Mouse (Mus musculus) midbrain, embryonic 15.5 days (tissue): ENCODE data around the gene Tspan18. TPM values are rescaled to one million over a fixed set of nuclear protein-coding genes. Genes with fewer than 3 reads are reported as not detected.

Experiments used
- ATAC-seq: fragments of 200-750 bp; cut with Nextera tagmentation; replicated peaks from 2 replicates; pipeline ENCODE4 v1.8.0; 2017; ENCODE audit warnings: moderate TSS enrichment
- H3K27ac ChIP-seq: fragments of 300-500 bp; sonication (generic); 2 replicates; pipeline ENCODE4 v1.5.1; 2015; ENCODE audit warnings: mild to moderate bottlenecking, inconsistent platforms
- H3K27me3 ChIP-seq: fragments of 300-500 bp; sonication (generic); replicated peaks from 2 replicates; pipeline ENCODE4 v1.6.1; 2015; ENCODE audit warnings: inconsistent platforms
- H3K36me3 ChIP-seq: fragments of 300-500 bp; sonication (generic); replicated peaks from 2 replicates; pipeline ENCODE4 v1.6.1; 2015; ENCODE audit warnings: inconsistent platforms
- H3K4me1 ChIP-seq: fragments of 300-500 bp; sonication (generic); 2 replicates; pipeline ENCODE4 v1.6.1; 2015; ENCODE audit warnings: inconsistent platforms
- H3K4me2 ChIP-seq: fragments of 300-500 bp; sonication (generic); 2 replicates; pipeline ENCODE4 v1.6.1; 2015; ENCODE audit warnings: inconsistent platforms, mild to moderate bottlenecking, moderate library complexity
- H3K4me3 ChIP-seq: fragments of 300-500 bp; sonication (generic); 2 replicates; pipeline ENCODE4 v1.5.1; 2015; ENCODE audit warnings: mild to moderate bottlenecking, inconsistent platforms
- H3K9ac ChIP-seq: fragments of 300-500 bp; sonication (generic); 2 replicates; pipeline ENCODE4 v1.6.1; 2015; ENCODE audit warnings: mild to moderate bottlenecking, inconsistent platforms
- H3K9me3 ChIP-seq: fragments of 300-500 bp; sonication (generic); 2 replicates; pipeline ENCODE4 v1.6.1; 2016; ENCODE audit warnings: inconsistent platforms
- WGBS: fragments of 180-500 bp; shearing (Covaris S2); methylation state at CpG from one replicate; pipeline ENCODE4 v1.1.7; 2015; ENCODE audit warnings: mixed read lengths; 5-methylcytosine and 5-hydroxymethylcytosine counted together
- polyA plus RNA-seq: library from polyadenylated mRNA; unstranded; fragments of >200 nt; fragmentation: Nextera tagmentation; extraction: Ambion mirVana; gene quantifications from 2 replicates; pipeline ENCODE4 v1.2.1, GENCODE M21; 2015

Tspan18 gene
- polyA plus RNA-seq, 1 experiment from 2014 or later: 22.6 TPM

DNA sequence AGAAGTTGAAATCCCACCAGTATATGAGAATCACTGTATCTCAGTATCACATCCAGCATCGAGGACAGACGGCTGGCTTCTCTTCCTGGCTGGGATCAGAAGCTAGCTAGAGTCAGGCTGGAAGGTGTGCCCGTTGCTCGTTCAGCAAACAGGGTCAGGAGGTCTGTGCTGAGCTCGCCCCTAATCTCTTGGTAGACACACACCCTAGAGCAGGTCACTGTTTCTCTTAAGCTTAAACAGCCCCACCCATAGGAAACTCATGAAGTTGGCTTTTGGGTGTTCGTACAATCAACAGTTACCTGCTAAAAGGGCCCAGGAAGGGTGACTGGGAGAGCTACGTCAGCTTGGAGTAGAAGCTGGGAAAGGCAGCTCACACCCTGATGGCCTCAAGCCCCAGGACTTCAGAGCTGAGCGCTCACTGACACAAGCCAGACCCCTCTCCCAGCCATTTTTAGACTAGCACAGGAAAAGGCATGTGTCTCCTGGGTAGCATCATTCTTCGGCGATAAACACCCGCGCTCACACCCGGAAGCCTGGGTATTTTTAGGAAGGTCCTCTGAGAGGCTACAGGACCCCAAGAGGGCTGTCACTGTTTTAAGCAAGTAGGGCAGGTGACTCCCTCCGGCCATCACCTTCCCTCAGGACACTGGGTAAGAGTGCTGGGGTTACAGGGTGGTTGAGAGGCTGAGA lies 24.4 kb downstream of the Tspan18 start:
- H3K9ac ChIP-seq: no peak overlapping the region
- no peak for ATAC-seq
- 89% methylated on average over 14 of the region's 14 CpGs for WGBS

DNA sequence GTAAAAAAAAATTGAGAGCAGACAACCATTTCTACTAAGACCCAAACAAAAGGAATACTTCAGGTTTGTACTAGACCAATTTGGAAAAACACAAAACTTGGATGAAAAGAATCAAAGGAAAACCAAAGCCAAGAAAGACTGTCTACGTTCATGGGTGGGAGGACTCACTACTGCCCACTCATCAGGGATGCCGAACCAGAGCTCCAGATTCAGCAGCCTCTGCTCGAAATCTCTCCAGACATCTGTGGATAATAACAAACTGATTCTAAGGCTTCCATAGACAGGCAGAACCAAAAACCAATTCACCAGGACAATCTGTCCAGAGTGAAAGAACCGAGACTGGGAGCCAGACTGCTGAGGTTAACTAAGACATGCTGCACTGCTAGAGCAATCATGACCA lies 27.4 kb downstream of the Tspan18 start:
- H3K27ac ChIP-seq: no peak overlapping the region
- H3K4me2 ChIP-seq: no peak overlapping the region
- no peak overlapping the region for H3K9ac ChIP-seq
- H3K36me3 ChIP-seq: no peaks in the 10 kb centered on the region
- no peaks in the 10 kb centered on the region for H3K9me3 ChIP-seq
- no peak overlapping the region for H3K4me3 ChIP-seq
- 86% methylated on average over 4 of the region's 4 CpGs for WGBS
- no peaks in the 10 kb centered on the region for H3K27me3 ChIP-seq
- no peak for ATAC-seq
- peaks cover 35% of the 10 kb centered on the region for H3K4me1 ChIP-seq

More for the DNA sequence above, 24.4 kb downstream of the Tspan18 start:
- Histone ChIP-seq H3K36me3 (no peaks in the 10 kb centered on the region), H3K27ac (no peak overlapping the region), H3K4me3 (no peak overlapping the region), H3K9me3 (no peaks in the 10 kb centered on the region), H3K4me1 (peaks cover 28% of the 10 kb centered on the region), H3K4me2 (no peak overlapping the region), H3K27me3 (no peaks in the 10 kb centered on the region)

DNA sequence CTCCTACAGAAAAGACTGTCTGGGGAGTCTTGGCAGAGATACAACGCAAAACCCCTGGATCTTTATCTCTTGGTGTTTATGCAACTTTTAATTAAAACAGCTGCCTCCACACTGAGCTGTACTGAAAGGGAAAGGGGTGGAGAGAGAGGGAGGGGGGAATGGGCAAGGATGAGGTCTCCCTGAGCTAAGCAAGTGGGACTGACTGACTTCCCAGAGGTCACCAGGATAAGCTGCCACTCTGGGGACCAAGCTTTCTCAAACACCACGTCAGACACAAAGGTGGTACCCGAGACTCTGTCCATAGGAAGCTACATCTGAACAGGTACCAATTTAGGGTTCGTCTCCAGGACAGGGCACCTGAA lies 30.1 kb downstream of the Tspan18 start:
- H3K27me3 ChIP-seq: no peaks in the 10 kb centered on the region
- no peak overlapping the region for H3K4me2 ChIP-seq
- no peak overlapping the region for H3K9ac ChIP-seq
- WGBS: 28% methylated on average over 4 of the region's 4 CpGs
- H3K27ac ChIP-seq: peak overlapping the region; percentile 73
- no peak overlapping the region for H3K4me3 ChIP-seq
- peak; percentile 40; the same call in 1 of the 2 replicates for ATAC-seq
- no peaks in the 10 kb centered on the region for H3K36me3 ChIP-seq
- peaks cover 33% of the 10 kb centered on the region for H3K4me1 ChIP-seq
- no peaks in the 10 kb centered on the region for H3K9me3 ChIP-seq

DNA sequence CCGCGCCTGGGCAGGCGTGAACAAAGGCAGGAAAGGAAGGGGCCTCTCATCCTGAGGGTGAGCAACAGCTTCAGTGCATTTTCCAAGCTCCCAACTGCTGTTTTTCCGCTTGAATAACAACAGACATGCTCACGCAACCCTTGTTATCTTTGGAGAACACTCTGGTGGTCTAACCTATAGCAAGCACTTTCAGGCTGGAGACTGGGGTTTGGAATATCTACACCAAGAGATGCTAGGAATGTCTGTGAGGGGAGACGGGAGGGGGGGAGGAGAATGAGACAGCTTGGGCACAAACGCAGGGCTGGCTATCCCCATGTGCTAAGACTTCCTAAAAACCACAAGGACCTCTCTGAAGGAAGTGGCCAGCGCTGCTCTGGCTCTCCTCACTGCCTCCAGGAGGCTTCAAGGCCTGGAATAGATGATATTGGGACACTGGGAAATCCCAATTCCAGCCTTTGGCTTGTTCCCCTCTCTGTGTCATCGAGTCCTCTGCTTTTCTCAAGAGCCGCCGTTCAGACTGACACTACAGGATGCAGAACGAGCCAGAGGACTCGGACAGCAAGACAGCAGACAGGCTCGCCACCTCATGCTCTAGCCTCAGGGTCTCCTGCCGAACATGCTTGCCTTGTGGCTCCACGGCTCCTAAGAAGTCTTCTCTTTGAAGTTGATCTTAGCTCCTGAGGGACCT lies 30.6 kb downstream of the Tspan18 start:
- peaks cover 30% of the 10 kb centered on the region for H3K4me1 ChIP-seq
- no peak overlapping the region for H3K4me2 ChIP-seq
- H3K4me3 ChIP-seq: no peak overlapping the region
- H3K36me3 ChIP-seq: no peaks in the 10 kb centered on the region
- no peaks in the 10 kb centered on the region for H3K27me3 ChIP-seq
- peak; percentile 44; the same call in 1 of the 2 replicates for ATAC-seq
- 12% methylated on average over 16 of the region's 16 CpGs for WGBS
- peak overlapping the region; percentile 73 for H3K27ac ChIP-seq
- no peaks in the 10 kb centered on the region for H3K9me3 ChIP-seq
- no peak overlapping the region; the same call in 1 of the 2 replicates for H3K9ac ChIP-seq

DNA sequence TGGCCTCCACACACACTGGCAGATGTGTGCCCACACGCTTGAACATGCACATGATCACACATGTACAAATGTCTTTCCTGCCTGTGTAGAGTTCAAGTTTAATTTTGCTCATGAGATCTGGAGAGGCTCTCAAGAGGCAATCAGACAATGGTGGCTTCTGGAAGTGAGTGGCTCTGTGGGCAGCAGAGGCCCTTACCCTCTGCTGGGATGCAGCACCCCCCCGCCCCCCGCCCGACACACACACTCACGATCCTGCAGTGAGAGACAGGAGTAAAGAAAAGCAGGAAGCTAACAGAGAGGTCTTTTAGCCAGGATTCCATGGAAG lies 31.1 kb downstream of the Tspan18 start:
- peaks cover 25% of the 10 kb centered on the region for H3K4me1 ChIP-seq
- no peak overlapping the region; the same call in 1 of the 2 replicates for H3K9ac ChIP-seq
- H3K4me3 ChIP-seq: no peak overlapping the region
- 17% methylated on average over 5 of the region's 5 CpGs for WGBS
- H3K36me3 ChIP-seq: no peaks in the 10 kb centered on the region
- peak overlapping the region; percentile 73 for H3K27ac ChIP-seq
- no peaks in the 10 kb centered on the region for H3K9me3 ChIP-seq
- H3K4me2 ChIP-seq: no peak overlapping the region
- ATAC-seq: no peak; the same call in 1 of the 2 replicates
- no peaks in the 10 kb centered on the region for H3K27me3 ChIP-seq

DNA sequence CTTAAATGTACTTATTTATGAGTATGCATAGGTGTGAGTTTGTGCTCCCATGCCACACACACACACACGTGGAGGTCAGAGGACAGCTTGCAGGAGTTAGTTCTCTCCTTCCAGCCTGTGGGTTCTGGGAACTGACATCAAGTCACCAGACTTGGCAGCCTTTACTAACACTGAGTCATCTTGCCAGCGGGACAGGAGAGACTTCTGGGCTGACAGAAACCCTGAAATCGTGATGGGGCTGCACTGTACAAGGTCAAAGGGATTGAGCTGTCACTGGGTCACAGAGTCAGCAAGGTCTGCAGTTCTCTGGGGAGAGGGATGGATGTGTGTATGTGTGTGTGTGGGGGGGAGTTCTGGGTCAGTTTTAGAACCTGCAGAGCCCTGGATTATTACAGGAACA lies 36.6 kb downstream of the Tspan18 start:
- Histone ChIP-seq H3K27ac (no peak overlapping the region), H3K36me3 (no peaks in the 10 kb centered on the region), H3K4me2 (no peak overlapping the region), H3K4me1 (peaks cover 2% of the 10 kb centered on the region; the same call in 1 of the 2 replicates), H3K9me3 (no peaks in the 10 kb centered on the region), H3K9ac (no peak overlapping the region), H3K4me3 (no peak overlapping the region), H3K27me3 (no peaks in the 10 kb centered on the region)
- ATAC-seq: no peak
- 87% methylated on average over 3 of the region's 3 CpGs for whole genome bisulfite sequencing

DNA sequence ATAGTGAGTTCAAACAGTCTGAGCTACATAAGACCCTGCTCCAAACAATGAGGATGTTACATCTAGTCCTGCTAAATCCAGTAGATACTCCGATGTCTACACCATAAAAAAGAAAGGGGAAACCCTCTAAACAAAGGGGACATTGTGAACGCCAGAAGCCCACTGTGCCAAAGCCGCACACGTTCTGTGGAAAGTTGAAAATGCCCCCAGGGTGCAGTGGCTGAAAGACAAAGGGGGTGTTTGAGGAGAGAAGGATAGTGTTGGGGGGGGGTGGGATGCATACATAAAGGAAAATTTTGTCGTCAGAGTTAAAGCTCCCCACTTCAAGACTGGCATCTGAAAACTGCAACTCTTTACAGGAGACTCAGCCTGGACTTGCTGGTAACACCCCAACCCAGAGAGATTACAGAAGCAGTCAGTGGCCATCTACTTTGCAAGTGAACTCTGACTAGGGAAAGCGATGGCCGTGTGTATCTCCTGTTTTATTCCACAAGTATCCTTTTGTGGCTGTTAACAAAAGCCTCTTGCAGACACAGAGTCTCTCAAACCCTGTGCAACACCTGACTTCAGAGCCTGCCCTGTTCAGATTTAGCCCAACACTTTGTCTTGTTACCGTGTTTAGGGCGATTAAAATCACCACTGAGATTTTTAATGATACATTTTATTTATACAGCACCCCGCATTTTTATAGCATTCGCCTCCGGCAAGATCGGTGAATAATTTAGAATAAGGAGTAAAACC lies 42.9 kb downstream of the Tspan18 start:
- no peak for ATAC-seq
- Histone ChIP-seq H3K9me3 (no peaks in the 10 kb centered on the region), H3K9ac (no peak overlapping the region), H3K27me3 (no peaks in the 10 kb centered on the region), H3K4me2 (no peak overlapping the region), H3K27ac (peak overlapping the region; percentile 48), H3K4me3 (no peak overlapping the region), H3K4me1 (peaks cover 53% of the 10 kb centered on the region), H3K36me3 (no peaks in the 10 kb centered on the region)
- 27% methylated on average over 13 of the region's 13 CpGs for WGBS

DNA sequence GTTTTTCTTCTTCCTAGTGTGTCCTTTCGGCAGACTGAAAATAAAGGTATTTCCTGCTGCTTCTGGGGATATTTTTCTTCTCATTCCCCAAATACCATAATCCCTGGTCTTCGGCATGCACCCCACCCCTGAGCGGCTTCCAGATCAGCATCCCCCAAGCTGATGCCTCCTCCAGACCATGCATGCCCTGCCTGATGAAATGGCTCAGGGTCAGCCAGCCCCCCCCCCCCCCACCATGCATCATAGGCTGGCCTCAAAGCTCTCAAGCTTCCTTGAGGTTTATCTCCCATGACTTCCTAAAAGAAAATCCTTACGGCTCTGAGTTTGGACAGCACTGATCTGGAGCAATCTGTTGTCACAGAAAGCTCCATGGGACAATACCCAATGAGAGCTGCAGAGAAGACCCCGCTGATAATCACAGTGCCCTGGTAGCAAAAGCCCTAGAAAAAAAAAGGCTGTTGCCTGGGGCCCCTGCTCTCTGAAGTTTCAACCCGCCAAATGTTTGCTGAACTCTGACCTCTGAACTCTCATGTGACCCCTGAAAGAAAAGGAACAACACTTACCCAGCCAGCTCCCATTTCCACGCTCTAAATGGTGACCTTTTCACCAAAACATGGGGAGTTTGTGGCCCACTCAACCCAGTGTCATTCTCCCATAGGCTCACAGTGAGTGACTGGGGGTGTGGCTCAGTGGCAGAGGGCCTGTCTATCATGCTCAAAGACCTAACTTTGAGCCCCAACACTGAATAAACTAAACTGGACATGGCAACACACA lies 43.8 kb downstream of the Tspan18 start:
- Histone ChIP-seq H3K9ac (no peak overlapping the region), H3K27me3 (no peaks in the 10 kb centered on the region), H3K9me3 (no peaks in the 10 kb centered on the region), H3K36me3 (no peaks in the 10 kb centered on the region), H3K4me3 (no peak overlapping the region), H3K27ac (peak overlapping the region; percentile 48), H3K4me2 (no peak overlapping the region), H3K4me1 (peaks cover 61% of the 10 kb centered on the region)
- ATAC-seq: no peak
- 10% methylated on average over 7 of the region's 7 CpGs for WGBS

DNA sequence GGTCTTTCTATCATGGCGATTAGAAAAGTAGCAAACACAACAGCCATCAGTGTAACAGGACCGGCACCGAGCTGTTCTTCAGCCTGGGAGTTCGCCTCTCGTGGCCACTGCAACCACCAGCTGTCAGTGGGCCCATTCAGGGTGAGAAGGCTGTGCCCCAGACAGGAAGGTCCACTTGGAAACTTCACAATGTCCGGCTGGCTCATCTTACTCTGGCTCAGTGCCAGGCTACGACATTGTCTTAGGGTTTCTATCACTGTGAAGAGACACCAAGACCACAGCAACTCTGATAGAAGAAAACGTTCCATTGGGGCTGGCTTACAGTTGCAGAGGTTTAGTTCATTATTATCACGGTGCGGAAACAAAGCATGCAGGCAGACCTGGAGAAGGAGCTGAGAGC lies 45.1 kb downstream of the Tspan18 start:
- peak overlapping the region; percentile 92; the same call in 1 of the 2 replicates for H3K27ac ChIP-seq
- H3K36me3 ChIP-seq: no peaks in the 10 kb centered on the region

DNA sequence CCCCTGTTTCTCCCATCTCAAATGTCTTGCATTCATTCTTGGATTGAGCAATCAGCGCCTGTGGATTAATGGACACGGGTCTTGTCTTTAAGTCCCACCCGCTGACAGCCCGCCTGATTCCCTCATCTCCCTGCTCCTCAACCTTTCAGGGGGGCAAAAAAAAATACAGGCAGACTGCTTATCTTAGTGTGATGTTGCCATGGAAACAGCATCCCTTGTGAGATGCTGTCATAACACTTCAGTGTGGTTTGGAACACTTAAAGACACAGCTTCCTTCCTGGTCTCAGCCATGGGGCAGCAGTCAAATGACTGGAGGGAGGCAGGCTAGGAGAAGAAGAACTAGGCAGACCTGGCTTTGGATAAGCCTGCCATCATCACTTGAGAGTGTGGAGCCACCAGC lies 47.0 kb downstream of the Tspan18 start:
- Histone ChIP-seq H3K27ac (peak overlapping the region; percentile 92), H3K4me3 (no peak overlapping the region), H3K27me3 (no peaks in the 10 kb centered on the region), H3K4me1 (peaks cover 88% of the 10 kb centered on the region), H3K36me3 (no peaks in the 10 kb centered on the region), H3K4me2 (peak overlapping the region; percentile 29), H3K9ac (no peak overlapping the region), H3K9me3 (no peaks in the 10 kb centered on the region)
- peak; percentile 57 for ATAC-seq
- 9% methylated on average over 4 of the region's 4 CpGs for whole genome bisulfite sequencing

More for the DNA sequence above, 45.1 kb downstream of the Tspan18 start:
- no peak for ATAC-seq
- Histone ChIP-seq H3K4me2 (no peak overlapping the region), H3K9me3 (no peaks in the 10 kb centered on the region), H3K9ac (no peak overlapping the region), H3K4me1 (peaks cover 74% of the 10 kb centered on the region), H3K27me3 (no peaks in the 10 kb centered on the region), H3K4me3 (no peak overlapping the region)
- 64% methylated on average over 10 of the region's 10 CpGs for WGBS

DNA sequence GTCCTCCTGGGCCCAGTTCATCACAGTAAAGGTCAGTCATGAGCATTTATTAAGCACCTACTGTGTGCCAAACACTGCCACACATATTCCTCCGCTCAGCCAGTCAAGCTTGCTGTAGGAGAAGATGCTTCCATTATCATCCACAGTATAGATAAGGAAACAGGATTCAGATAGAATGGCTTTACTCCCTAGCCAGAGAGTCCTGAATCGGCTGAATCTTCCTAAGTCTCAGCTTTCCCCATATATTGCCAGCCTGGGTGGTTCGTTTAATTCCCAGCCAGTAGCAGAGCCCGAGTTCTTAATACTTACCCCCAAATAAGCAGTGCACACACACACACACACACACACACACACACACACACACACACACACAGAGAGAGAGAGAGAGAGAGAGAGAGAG lies 47.6 kb downstream of the Tspan18 start:
- ATAC-seq: peak; percentile 5; the same call in 1 of the 2 replicates
- peak overlapping the region; percentile 92 for H3K27ac ChIP-seq
- H3K27me3 ChIP-seq: no peaks in the 10 kb centered on the region
- H3K9ac ChIP-seq: no peak overlapping the region
- WGBS: 23% methylated on average over 4 of the region's 4 CpGs
- peaks cover 83% of the 10 kb centered on the region for H3K4me1 ChIP-seq
- no peaks in the 10 kb centered on the region for H3K36me3 ChIP-seq
- no peak overlapping the region for H3K4me2 ChIP-seq
- no peak overlapping the region for H3K4me3 ChIP-seq
- H3K9me3 ChIP-seq: no peaks in the 10 kb centered on the region

DNA sequence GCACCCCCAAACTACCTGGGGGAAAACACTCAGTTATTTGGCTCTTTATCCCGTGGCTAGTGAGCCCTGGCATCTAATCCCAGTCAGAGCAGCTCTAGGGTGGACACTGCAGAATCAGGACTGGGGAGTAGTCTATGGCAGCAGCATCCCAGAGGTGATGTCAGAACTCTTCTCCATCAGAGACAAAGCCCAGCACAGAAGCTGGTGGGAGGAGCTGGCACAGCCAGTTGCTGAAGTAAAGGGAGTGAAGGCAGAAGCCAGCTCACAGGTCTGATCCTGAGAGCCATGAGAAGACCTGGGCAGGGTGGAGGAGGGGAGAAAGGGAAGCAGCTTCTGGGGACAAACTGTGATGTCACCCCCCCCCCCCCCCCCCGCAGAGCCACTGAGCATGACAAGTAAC lies 48.0 kb downstream of the Tspan18 start:
- H3K27me3 ChIP-seq: no peaks in the 10 kb centered on the region
- H3K9me3 ChIP-seq: no peaks in the 10 kb centered on the region
- H3K27ac ChIP-seq: peak overlapping the region; percentile 92
- no peaks in the 10 kb centered on the region for H3K36me3 ChIP-seq
- H3K4me3 ChIP-seq: no peak overlapping the region
- peak; percentile 22 for ATAC-seq
- 30% methylated on average over 2 of the region's 2 CpGs for WGBS
- H3K9ac ChIP-seq: no peak overlapping the region
- H3K4me2 ChIP-seq: no peak overlapping the region
- H3K4me1 ChIP-seq: peaks cover 79% of the 10 kb centered on the region
